Mouse (Mus musculus) heart, adult 2 months (tissue): Measurements from ENCODE around the gene Slc17a5.

Experiments used
- CTCF ChIP-seq: fragments of 200-600 bp; IDR thresholded peaks from 2 replicates; pipeline ENCODE4 v1.8.1; 2022; ENCODE audit warnings: antibody characterized with exemption, mild to moderate bottlenecking, moderate library complexity
- EP300 ChIP-seq: fragments of 200-500 bp; IDR thresholded peaks from 2 replicates; pipeline ENCODE4 v1.6.1; 2011; ENCODE audit warnings: low read depth, low read length, control low read depth; ENCODE audit not compliant: insufficient read depth
- POLR2A ChIP-seq: fragments of 200-500 bp; IDR thresholded peaks from 2 replicates; pipeline ENCODE4 v1.6.1; 2011; ENCODE audit warnings: mild to moderate bottlenecking, low read depth, low read length, control low read depth; ENCODE audit not compliant: insufficient read depth

GRCm38 (mm10) chr9:78533296-78533935 is 54.4 kb downstream of the Slc17a5 start:
- TF ChIP-seq POLR2A (no peak), EP300 (no peak), CTCF (no peak)
